Mouse (Mus musculus) cerebral cortex, adult 2 months (tissue): ENCODE data around the gene Sel1l2.

Experiments used
- WGBS: fragments of 180-500 bp; shearing (Covaris S2); methylation state at CpG from one replicate; pipeline ENCODE4 v1.1.7; 2018; 5-methylcytosine and 5-hydroxymethylcytosine counted together

Gene Sel1l2

DNA sequence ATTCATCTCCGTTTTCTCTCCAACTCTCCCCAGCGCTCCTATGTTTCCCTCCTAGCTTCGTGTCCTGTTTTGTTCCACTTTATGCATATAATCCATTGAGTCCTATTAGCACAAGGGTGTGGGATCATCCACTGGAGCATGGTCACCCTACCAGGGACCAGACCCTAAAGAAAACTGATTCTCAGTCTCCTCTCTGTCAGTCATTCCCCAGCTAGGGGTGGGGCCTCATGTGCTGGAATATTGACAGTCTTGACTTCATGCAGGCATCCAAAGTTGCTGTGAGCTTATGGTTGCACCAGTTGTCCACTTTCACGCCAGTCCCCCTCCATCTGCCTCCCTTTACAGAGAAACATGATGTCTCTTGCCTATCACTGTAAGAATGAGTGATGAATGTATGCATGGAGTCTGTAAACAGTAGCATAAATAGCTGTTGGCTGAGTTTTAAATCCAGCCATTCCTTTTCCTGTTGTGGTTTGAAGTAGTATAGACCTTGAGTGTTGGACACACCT is 174.9 kb downstream of the Sel1l2 start:
- 85% methylated on average over 4 of the region's 4 CpGs for WGBS

DNA sequence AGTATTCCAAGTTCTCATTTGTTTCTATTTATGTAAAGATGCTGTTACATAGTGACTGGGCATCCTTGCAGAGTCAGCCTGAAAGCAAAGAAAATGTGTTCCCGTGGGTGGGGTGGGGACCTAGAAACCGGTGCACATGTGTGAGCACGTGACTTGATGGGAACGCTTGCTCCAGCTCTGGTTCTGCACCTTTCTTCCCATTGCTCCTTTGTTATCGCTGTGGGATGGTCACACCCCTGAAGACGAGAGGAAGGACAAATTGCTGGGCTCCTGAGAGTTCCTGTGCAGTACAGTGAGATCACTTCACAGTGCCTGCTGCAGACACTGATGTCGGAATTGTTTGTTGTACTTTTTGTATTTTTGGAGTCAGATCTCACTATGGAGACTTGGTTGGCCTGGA is 185.8 kb downstream of the Sel1l2 start:
- 81% methylated on average over 7 of the region's 7 CpGs for WGBS

DNA sequence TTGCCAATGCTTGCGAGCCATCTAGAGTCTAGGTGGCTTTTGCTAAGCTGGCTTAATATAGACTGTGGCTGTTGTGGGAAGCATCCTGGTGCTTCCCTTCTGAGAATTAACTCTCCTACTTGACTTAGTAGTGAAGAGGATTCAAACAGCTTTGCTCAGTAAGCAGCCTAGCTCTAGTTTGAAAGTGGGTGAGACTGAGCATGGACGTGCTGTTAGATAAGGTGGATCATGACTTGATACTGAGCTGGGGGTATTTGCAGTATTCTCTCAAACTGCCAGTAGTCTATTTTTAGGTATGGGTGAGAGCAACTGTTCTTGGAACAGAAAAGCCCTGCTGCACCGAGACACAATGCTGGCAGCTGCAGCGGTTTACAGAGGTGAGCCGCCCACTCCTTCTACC is 186.9 kb downstream of the Sel1l2 start:
- WGBS: 52% methylated on average over 5 of the region's 5 CpGs

DNA sequence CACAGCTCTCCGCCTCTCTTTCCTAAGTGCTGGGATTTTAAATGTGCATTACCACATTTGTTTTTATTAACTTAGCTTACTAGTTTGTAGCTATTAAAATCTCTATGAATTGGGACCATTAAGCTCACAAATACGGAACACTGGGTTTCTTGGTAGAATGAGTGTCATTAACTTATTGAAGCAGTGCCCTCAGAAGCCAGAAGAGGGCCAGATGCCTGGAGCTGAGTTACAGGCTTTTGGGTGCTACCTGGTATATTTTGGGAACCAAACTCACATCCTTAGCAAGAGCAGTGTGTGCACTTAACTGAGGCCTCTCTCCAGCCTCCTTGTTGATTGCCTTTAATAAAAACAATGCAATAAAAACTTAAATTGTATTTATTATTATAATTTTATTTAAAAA is 188.8 kb downstream of the Sel1l2 start:
- WGBS: 75% methylated on average over 2 of the region's 2 CpGs

DNA sequence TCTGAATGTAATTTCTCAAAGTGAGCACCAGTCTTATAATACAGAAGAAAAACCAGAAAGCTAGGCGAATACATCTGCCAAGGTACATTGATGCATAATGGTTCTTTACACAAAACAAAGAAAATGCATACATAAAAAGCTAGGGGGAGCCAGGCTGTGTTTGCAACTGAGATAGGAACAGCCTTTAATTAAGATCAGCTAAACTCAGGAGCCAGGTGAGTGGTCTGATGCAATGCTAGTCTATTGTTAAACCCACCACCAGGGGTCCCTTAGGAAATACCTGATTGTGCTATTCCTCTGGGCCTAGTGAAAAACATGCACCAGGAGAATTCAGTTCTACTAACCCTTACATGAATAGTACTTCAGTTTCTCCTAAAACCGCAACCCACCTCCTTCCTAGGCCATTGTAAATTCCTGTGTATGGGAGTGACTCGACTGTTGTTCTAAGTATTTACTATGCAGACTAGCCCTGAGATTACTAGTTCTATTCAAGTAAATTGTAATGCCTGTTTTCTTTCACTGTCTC is 203.8 kb downstream of the Sel1l2 start:
- 93% methylated on average over 3 of the region's 3 CpGs for WGBS
